Mouse (Mus musculus) C2C12 (cell line): ENCODE results near the gene Psmb3.

Experiments used
- CTCF ChIP-seq: IDR thresholded peaks from one replicate; pipeline ENCODE4 v1.5.1; 2011; ENCODE audit not compliant: control insufficient read depth, insufficient read depth, insufficient read length
- USF1 ChIP-seq: IDR thresholded peaks from one replicate; pipeline ENCODE4 v1.6.1; 2011; ENCODE audit warnings: low read depth, mild to moderate bottlenecking, control low read depth, moderate library complexity

GRCm38 (mm10) chr11:97758942-97759341 is 55.7 kb downstream of the Psmb3 start:
- TF ChIP-seq CTCF (no peak), USF1 (no peak)
